Mouse (Mus musculus): ENCODE measurements around the gene Sipa1l3. TPM values are rescaled to one million over a fixed set of nuclear protein-coding genes. Genes with fewer than 3 reads are reported as not detected.

Gene Sipa1l3
- polyA plus RNA-seq, 1 experiment from 2014 or later = 3.8 TPM

GRCm38 (mm10) chr7:29426056-29426455, 92.4 kb downstream of the Sipa1l3 start:
- H3K9ac ChIP-seq = no peak overlapping the region
- H3K27me3 ChIP-seq (replicated peaks) = peaks cover 94% of the 10 kb centered on the region
- ATAC-seq (ENCODE audit: insufficient number of reproducible peaks, low FRiP score) = no peak
- H3K27ac ChIP-seq (ENCODE audit: poor library complexity, severe bottlenecking) = no peak overlapping the region
- H3K4me1 ChIP-seq (replicated peaks) = peaks cover 7% of the 10 kb centered on the region
- no peaks in the 10 kb centered on the region for H3K9me3 ChIP-seq (replicated peaks)
- WGBS = 77% methylated on average over 8 of the region's 8 CpGs
- H3K4me2 ChIP-seq = no peak overlapping the region
- no peak overlapping the region for H3K4me3 ChIP-seq
- no peaks in the 10 kb centered on the region for H3K36me3 ChIP-seq

GRCm38 (mm10) chr7:29425413-29425827, 93.0 kb downstream of the Sipa1l3 start:
- peaks cover 94% of the 10 kb centered on the region for H3K27me3 ChIP-seq (replicated peaks)
- no peak overlapping the region for H3K4me2 ChIP-seq
- ATAC-seq (ENCODE audit: insufficient number of reproducible peaks, low FRiP score) = no peak
- no peaks in the 10 kb centered on the region for H3K36me3 ChIP-seq
- H3K4me1 ChIP-seq (replicated peaks) = peaks cover under 1% of the 10 kb centered on the region
- no peak overlapping the region for H3K9ac ChIP-seq
- H3K27ac ChIP-seq (ENCODE audit: poor library complexity, severe bottlenecking) = no peak overlapping the region
- H3K9me3 ChIP-seq (replicated peaks) = no peaks in the 10 kb centered on the region
- H3K4me3 ChIP-seq = no peak overlapping the region
- WGBS = 63% methylated on average over 7 of the region's 7 CpGs

DNA sequence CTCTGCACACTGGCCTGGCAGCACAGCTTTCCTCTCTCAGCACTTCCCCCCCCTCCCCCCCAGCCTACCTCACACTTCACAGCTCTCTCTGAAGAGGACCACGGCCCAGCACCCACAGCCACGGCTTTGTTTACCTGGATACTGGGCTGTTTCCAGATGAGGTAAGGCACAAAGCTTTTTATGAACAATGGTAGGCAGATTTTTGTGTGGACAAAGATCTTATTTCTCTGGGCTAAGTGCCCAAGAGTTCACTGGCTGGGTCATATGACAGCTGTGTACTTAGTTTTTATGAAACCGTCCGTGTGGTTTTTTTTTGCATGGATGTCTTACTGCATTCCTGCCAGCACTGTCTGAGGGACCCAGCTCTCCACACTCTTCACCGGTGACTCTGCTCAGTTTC, 93.8 kb downstream of the Sipa1l3 start:
- Histone ChIP-seq H3K9ac (no peak overlapping the region), H3K36me3 (no peaks in the 10 kb centered on the region), H3K4me2 (no peak overlapping the region), H3K27ac (ENCODE audit: poor library complexity, severe bottlenecking) (no peak overlapping the region), H3K9me3 (replicated peaks) (no peaks in the 10 kb centered on the region), H3K27me3 (replicated peaks) (peaks cover 94% of the 10 kb centered on the region), H3K4me1 (replicated peaks) (no peaks in the 10 kb centered on the region), H3K4me3 (no peak overlapping the region)
- WGBS = 56% methylated on average over 5 of the region's 5 CpGs
- no peak for ATAC-seq (ENCODE audit: insufficient number of reproducible peaks, low FRiP score)

- ATAC-seq (ENCODE audit: insufficient number of reproducible peaks, low FRiP score) = no peak
- H3K27me3 ChIP-seq (replicated peaks) = peaks cover 95% of the 10 kb centered on the region
- no peak overlapping the region for H3K4me3 ChIP-seq
- H3K4me1 ChIP-seq (replicated peaks) = peaks cover 6% of the 10 kb centered on the region; the same call in 1 of the 2 replicates
- H3K9me3 ChIP-seq (replicated peaks) = no peaks in the 10 kb centered on the region
- no peaks in the 10 kb centered on the region for H3K36me3 ChIP-seq
- no peak overlapping the region for H3K4me2 ChIP-seq
- no peak overlapping the region for H3K27ac ChIP-seq (ENCODE audit: poor library complexity, severe bottlenecking)
- H3K9ac ChIP-seq = no peak overlapping the region
- 19% methylated on average over 3 of the region's 3 CpGs for WGBS
These were observed 96.6 kb downstream of the Sipa1l3 start for GRCm38 (mm10) chr7:29421909-29422244.

GRCm38 (mm10) chr7:29421240-29421908, 97.1 kb downstream of the Sipa1l3 start:
- Histone ChIP-seq H3K27me3 (replicated peaks) (peaks cover 95% of the 10 kb centered on the region), H3K4me3 (no peak overlapping the region), H3K27ac (ENCODE audit: poor library complexity, severe bottlenecking) (no peak overlapping the region), H3K36me3 (no peaks in the 10 kb centered on the region), H3K9ac (no peak overlapping the region), H3K4me1 (replicated peaks) (peaks cover 6% of the 10 kb centered on the region; the same call in 1 of the 2 replicates), H3K4me2 (no peak overlapping the region), H3K9me3 (replicated peaks) (no peaks in the 10 kb centered on the region)
- ATAC-seq (ENCODE audit: insufficient number of reproducible peaks, low FRiP score) = no peak
- 21% methylated on average over 12 of the region's 12 CpGs for WGBS

GRCm38 (mm10) chr7:29419836-29420235, 98.6 kb downstream of the Sipa1l3 start:
- no peak for ATAC-seq (ENCODE audit: insufficient number of reproducible peaks, low FRiP score)

GRCm38 (mm10) chr7:29418231-29418630, 100.2 kb downstream of the Sipa1l3 start:
- H3K9me3 ChIP-seq (replicated peaks) = no peaks in the 10 kb centered on the region
- WGBS = 58% methylated on average over 6 of the region's 6 CpGs
- no peak overlapping the region for H3K27ac ChIP-seq (ENCODE audit: poor library complexity, severe bottlenecking)
- H3K9ac ChIP-seq = no peak overlapping the region
- H3K27me3 ChIP-seq (replicated peaks) = peaks cover 90% of the 10 kb centered on the region
- no peaks in the 10 kb centered on the region for H3K36me3 ChIP-seq
- peaks cover 6% of the 10 kb centered on the region; the same call in 1 of the 2 replicates for H3K4me1 ChIP-seq (replicated peaks)
- H3K4me2 ChIP-seq = no peak overlapping the region
- ATAC-seq (ENCODE audit: insufficient number of reproducible peaks, low FRiP score) = no peak
- H3K4me3 ChIP-seq = no peak overlapping the region

More at GRCm38 (mm10) chr7:29419836-29420235, 98.6 kb downstream of the Sipa1l3 start:
- WGBS = 40% methylated on average over 4 of the region's 4 CpGs
- H3K27ac ChIP-seq (ENCODE audit: poor library complexity, severe bottlenecking) = no peak overlapping the region
- no peak overlapping the region for H3K4me2 ChIP-seq
- no peaks in the 10 kb centered on the region for H3K36me3 ChIP-seq
- peaks cover 90% of the 10 kb centered on the region for H3K27me3 ChIP-seq (replicated peaks)
- peaks cover 6% of the 10 kb centered on the region; the same call in 1 of the 2 replicates for H3K4me1 ChIP-seq (replicated peaks)
- H3K9ac ChIP-seq = no peak overlapping the region
- H3K9me3 ChIP-seq (replicated peaks) = no peaks in the 10 kb centered on the region
- no peak overlapping the region for H3K4me3 ChIP-seq

DNA sequence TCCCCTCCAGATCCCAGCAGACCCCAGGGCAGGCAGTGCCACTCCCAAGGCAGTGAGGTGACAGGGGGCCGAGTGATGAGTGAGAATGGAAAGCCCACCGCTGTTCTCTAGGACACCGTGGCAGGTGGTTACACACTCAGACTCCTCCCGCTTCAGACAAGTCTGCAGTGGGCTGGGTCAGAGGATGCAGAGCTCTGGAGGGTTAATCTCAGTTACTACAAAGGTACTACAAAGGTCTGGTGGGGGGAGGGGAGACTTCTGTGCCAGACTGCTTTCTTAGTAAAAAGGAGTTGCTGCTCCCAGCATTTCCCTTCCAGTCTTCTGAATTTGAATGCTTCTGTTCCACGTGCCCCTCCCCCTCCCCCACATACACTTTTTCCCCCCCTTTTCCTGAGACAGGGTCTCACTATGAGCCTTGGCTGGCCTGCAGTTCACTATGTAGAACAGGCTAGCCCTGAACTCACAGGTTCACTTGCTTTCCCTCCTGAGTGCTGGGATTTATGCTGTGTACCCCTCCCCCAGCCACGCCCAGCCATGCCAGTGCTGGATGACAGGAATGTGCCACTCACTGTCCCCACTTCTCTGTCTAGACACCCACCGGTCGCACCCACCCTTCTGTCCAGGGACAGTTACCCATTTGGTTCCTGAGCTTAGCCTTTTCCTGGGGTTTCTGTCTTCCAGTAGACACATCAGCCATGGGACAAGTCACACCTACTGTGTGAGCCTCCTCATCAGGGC, 100.9 kb downstream of the Sipa1l3 start:
- peaks cover 90% of the 10 kb centered on the region for H3K27me3 ChIP-seq (replicated peaks)
- WGBS = 41% methylated on average over 8 of the region's 8 CpGs
- peak; percentile 37; the same call in 1 of the 2 replicates for ATAC-seq (ENCODE audit: insufficient number of reproducible peaks, low FRiP score)

DNA sequence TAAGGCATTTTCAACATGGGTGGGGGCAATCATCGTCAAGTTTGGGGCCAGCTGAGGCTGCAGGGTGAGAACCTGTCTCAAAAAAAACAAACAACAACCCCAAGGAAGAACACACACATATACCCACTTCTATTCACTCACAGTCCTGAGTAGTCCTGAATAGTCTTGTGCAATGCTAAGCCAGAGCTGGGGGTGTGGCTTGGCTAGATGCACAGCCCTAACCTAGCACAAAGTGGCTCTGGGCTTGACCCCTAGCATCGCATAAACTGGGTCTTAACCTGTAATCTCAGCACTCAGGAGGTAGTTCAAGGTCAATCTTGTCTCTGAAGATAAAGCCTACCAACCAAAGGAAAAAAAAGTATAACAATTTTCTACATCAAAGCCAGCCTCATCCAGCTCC, 101.5 kb downstream of the Sipa1l3 start:
- H3K36me3 ChIP-seq = no peaks in the 10 kb centered on the region
- 63% methylated on average over 2 of the region's 2 CpGs for WGBS
- no peaks in the 10 kb centered on the region for H3K9me3 ChIP-seq (replicated peaks)
- no peak overlapping the region for H3K4me2 ChIP-seq
- H3K4me3 ChIP-seq = no peak overlapping the region
- H3K4me1 ChIP-seq (replicated peaks) = peaks cover 6% of the 10 kb centered on the region; the same call in 1 of the 2 replicates
- H3K27ac ChIP-seq (ENCODE audit: poor library complexity, severe bottlenecking) = no peak overlapping the region
- peaks cover 90% of the 10 kb centered on the region for H3K27me3 ChIP-seq (replicated peaks)
- no peak for ATAC-seq (ENCODE audit: insufficient number of reproducible peaks, low FRiP score)
- H3K9ac ChIP-seq = no peak overlapping the region

More for the DNA sequence above, 100.9 kb downstream of the Sipa1l3 start:
- Histone ChIP-seq H3K4me3 (no peak overlapping the region), H3K4me1 (replicated peaks) (peaks cover 6% of the 10 kb centered on the region; the same call in 1 of the 2 replicates), H3K27ac (ENCODE audit: poor library complexity, severe bottlenecking) (no peak overlapping the region), H3K4me2 (no peak overlapping the region), H3K9me3 (replicated peaks) (no peaks in the 10 kb centered on the region), H3K36me3 (no peaks in the 10 kb centered on the region), H3K9ac (no peak overlapping the region)

- H3K9me3 ChIP-seq (replicated peaks) = no peaks in the 10 kb centered on the region
- H3K4me3 ChIP-seq = no peak overlapping the region
- H3K9ac ChIP-seq = no peak overlapping the region
- H3K4me1 ChIP-seq (replicated peaks) = no peaks in the 10 kb centered on the region
- no peak overlapping the region for H3K27ac ChIP-seq (ENCODE audit: poor library complexity, severe bottlenecking)
- no peak for ATAC-seq (ENCODE audit: insufficient number of reproducible peaks, low FRiP score)
- no peaks in the 10 kb centered on the region for H3K36me3 ChIP-seq
- no peak overlapping the region for H3K4me2 ChIP-seq
- H3K27me3 ChIP-seq (replicated peaks) = peaks cover 90% of the 10 kb centered on the region
- WGBS = 68% methylated on average over 8 of the region's 8 CpGs
These were observed 106.4 kb downstream of the Sipa1l3 start for GRCm38 (mm10) chr7:29411838-29412580.

GRCm38 (mm10) chr7:29411216-29411816, 107.1 kb downstream of the Sipa1l3 start:
- 62% methylated on average over 4 of the region's 4 CpGs for WGBS
- no peaks in the 10 kb centered on the region for H3K4me1 ChIP-seq (replicated peaks)
- no peak for ATAC-seq (ENCODE audit: insufficient number of reproducible peaks, low FRiP score)
- H3K9ac ChIP-seq = no peak overlapping the region
- no peaks in the 10 kb centered on the region for H3K9me3 ChIP-seq (replicated peaks)
- no peak overlapping the region for H3K4me2 ChIP-seq
- no peak overlapping the region for H3K27ac ChIP-seq (ENCODE audit: poor library complexity, severe bottlenecking)
- no peak overlapping the region for H3K4me3 ChIP-seq
- no peaks in the 10 kb centered on the region for H3K36me3 ChIP-seq
- H3K27me3 ChIP-seq (replicated peaks) = peaks cover 90% of the 10 kb centered on the region
